In genomic region chr10:34904274-34904673, GRCm38 (mm10) we compare ENCODE assay signal across 13 mouse cellular contexts.
DNase-seq lines count a peak whose midpoint lies in the region; ATAC-seq lines count a peak whose summit lies in the region.
"Had no signal": no experiment of that assay in that cellular context is flagged by ENCODE, and none has a peak within 500 bp of the region (broad histone marks: within the 10 kb centered on the region; RNA-seq: fewer than 3 reads in every experiment).

No protein-coding gene starts in this region.

- no peaks in the 10 kb centered on the region for H3K36me3 ChIP-seq in heart, embryonic 11.5 days (ENCODE audit: control insufficient read depth, insufficient read depth, low read length)
- no peaks in the 10 kb centered on the region for H3K36me3 ChIP-seq in midbrain, embryonic 14.5 days (ENCODE audit: control insufficient read depth, insufficient read depth, low read length)
- no peaks in the 10 kb centered on the region for H3K36me3 ChIP-seq in midbrain, embryonic 11.5 days (ENCODE audit: control insufficient read depth, insufficient read depth, low read length)
- H3K36me3 ChIP-seq: embryonic facial prominence, embryonic 13.5 days had no signal

- no peaks in the 10 kb centered on the region for H3K4me1 ChIP-seq in heart, embryonic 11.5 days (ENCODE audit: control insufficient read depth, insufficient read depth, low read length)
- H3K4me1 ChIP-seq in midbrain, embryonic 14.5 days (ENCODE audit: control insufficient read depth, insufficient read depth, low read length): no peaks in the 10 kb centered on the region
- H3K4me1 ChIP-seq in midbrain, embryonic 11.5 days (ENCODE audit: control insufficient read depth, insufficient read depth, low read length): no peaks in the 10 kb centered on the region
- H3K4me1 ChIP-seq: embryonic facial prominence, embryonic 13.5 days had no signal

- no peaks in the 10 kb centered on the region for H3K9me3 ChIP-seq in heart, embryonic 11.5 days (replicated peaks; ENCODE audit: control insufficient read depth, low read length)
- no peaks in the 10 kb centered on the region for H3K9me3 ChIP-seq in midbrain, embryonic 14.5 days (ENCODE audit: control insufficient read depth, low read length)
- no peaks in the 10 kb centered on the region for H3K9me3 ChIP-seq in midbrain, embryonic 11.5 days (ENCODE audit: control insufficient read depth, low read length)
- H3K9me3 ChIP-seq: embryonic facial prominence, embryonic 13.5 days had no signal

- H3K9ac ChIP-seq in heart, embryonic 11.5 days (ENCODE audit: low read depth, low read length): no peak overlapping the region
- H3K9ac ChIP-seq in midbrain, embryonic 14.5 days (replicated peaks; ENCODE audit: low read length): no peak overlapping the region
- H3K9ac ChIP-seq in midbrain, embryonic 11.5 days (ENCODE audit: low read length): no peak overlapping the region
- H3K9ac ChIP-seq: embryonic facial prominence, embryonic 13.5 days had no signal

- H3K27me3 ChIP-seq in heart, embryonic 11.5 days (ENCODE audit: control insufficient read depth, insufficient read depth, low read length): no peaks in the 10 kb centered on the region
- no peaks in the 10 kb centered on the region for H3K27me3 ChIP-seq in midbrain, embryonic 14.5 days (ENCODE audit: control insufficient read depth, insufficient read depth, low read length)
- H3K27me3 ChIP-seq in midbrain, embryonic 11.5 days (ENCODE audit: control insufficient read depth, insufficient read depth, low read length): no peaks in the 10 kb centered on the region
- H3K27me3 ChIP-seq: CH12.LX; embryonic facial prominence, embryonic 13.5 days had no signal

- WGBS in heart, embryonic 11.5 days (ENCODE audit: insufficient replicate concordance): 75% methylated on average over 5 of the region's 5 CpGs
- 83% methylated on average over 5 of the region's 5 CpGs for WGBS in midbrain, embryonic 14.5 days
- 84% methylated on average over 5 of the region's 5 CpGs for WGBS in midbrain, embryonic 11.5 days

- no peak overlapping the region for H3K27ac ChIP-seq in heart, embryonic 11.5 days (ENCODE audit: low read depth, low read length)
- H3K27ac ChIP-seq in midbrain, embryonic 14.5 days (replicated peaks; ENCODE audit: low read depth, low read length): no peak overlapping the region
- H3K27ac ChIP-seq in midbrain, embryonic 11.5 days (ENCODE audit: low read depth, low read length): no peak overlapping the region
- H3K27ac ChIP-seq: embryonic facial prominence, embryonic 13.5 days had no signal

- H3K4me2 ChIP-seq in heart, embryonic 11.5 days: no peak overlapping the region
- H3K4me2 ChIP-seq in midbrain, embryonic 14.5 days (ENCODE audit: low read length): no peak overlapping the region
- no peak overlapping the region for H3K4me2 ChIP-seq in midbrain, embryonic 11.5 days
- H3K4me2 ChIP-seq: embryonic facial prominence, embryonic 13.5 days had no signal

- DNase-seq in heart, adult 11 months: peak; percentile 83
- peak; percentile 14 for DNase-seq in midbrain, embryonic 14.5 days
- no peak for DNase-seq in midbrain, embryonic 11.5 days (ENCODE audit: low spot score, missing footprints)
- DNase-seq in cerebellum, postnatal 25 days: peak; percentile 40 to 58
- peak; percentile 6 for DNase-seq in retina, postnatal 7 days (ENCODE audit: low read depth, low spot score)
- no peak for DNase-seq in embryo, embryonic 10 days (ENCODE audit: low spot score)
- no peak for DNase-seq in frontal cortex, postnatal 36 days (ENCODE audit: low spot score in 2 of 2)
- DNase-seq: liver; lung, postnatal 10 days had no signal

- no peak for ATAC-seq in heart, embryonic 11.5 days (replicated peaks; ENCODE audit: insufficient number of reproducible peaks, low FRiP score, low TSS enrichment)
- peak; percentile 46; the same call in 1 of the 2 replicates for ATAC-seq in midbrain, embryonic 14.5 days (ENCODE audit: low FRiP score, low TSS enrichment)
- no peak for ATAC-seq in midbrain, embryonic 11.5 days (ENCODE audit: low FRiP score)
- ATAC-seq: intestine, embryonic 16.5 days had no signal

- no peak overlapping the region for H3K4me3 ChIP-seq in heart, embryonic 11.5 days (ENCODE audit: low read depth, low read length)
- H3K4me3 ChIP-seq in midbrain, embryonic 14.5 days (replicated peaks; ENCODE audit: low read depth, low read length): no peak overlapping the region
- H3K4me3 ChIP-seq in midbrain, embryonic 11.5 days (ENCODE audit: low read depth, low read length): no peak overlapping the region
- H3K4me3 ChIP-seq: embryonic facial prominence, embryonic 13.5 days had no signal

Comparison
In these comparisons a context has a peak if more than half of its experiments do, and no peak if none do; other contexts are left out.
1. DNase-seq: peak in heart, adult 11 months (single experiment), midbrain, embryonic 14.5 days (single experiment), cerebellum, postnatal 25 days (2 of 2) and retina, postnatal 7 days (single experiment); none in midbrain, embryonic 11.5 days (single experiment), embryo, embryonic 10 days (single experiment) and frontal cortex, postnatal 36 days (0 of 2).